Mouse (Mus musculus) erythroblast, embryonic 14.5 days (primary cell): ENCODE measurements around the gene Gm11983.

ENCODE experiments used
- GATA1 ChIP-seq: IDR thresholded peaks from 2 replicates; pipeline ENCODE4 v1.6.1; 2012; ENCODE audit warnings: low read length, inconsistent platforms, mixed read lengths
- TAL1 ChIP-seq: IDR thresholded peaks from 3 replicates; pipeline ENCODE4 v1.6.1; 2012; ENCODE audit warnings: low read length, inconsistent platforms, mixed read lengths

DNA sequence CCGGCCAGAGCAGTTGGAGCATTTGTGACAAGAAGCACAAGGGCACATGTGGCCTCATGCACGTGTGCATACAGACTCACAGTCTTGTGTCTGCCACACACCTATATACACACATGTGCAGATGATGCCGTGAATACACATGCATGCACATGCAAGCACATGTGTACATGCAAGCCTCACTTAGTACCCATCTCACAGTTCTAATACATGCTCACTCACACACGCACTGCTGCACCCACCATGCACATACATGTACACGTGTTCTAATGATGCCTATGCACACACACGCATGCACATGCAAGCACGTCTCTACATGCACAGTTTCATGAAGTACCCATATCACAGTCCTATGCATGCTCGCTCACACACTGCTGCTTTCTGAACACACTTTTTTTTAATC, 21.6 kb upstream of the Gm11983 start:
- TF ChIP-seq GATA1, result no peak
- TF ChIP-seq TAL1, result no peak
